Mouse (Mus musculus) testis, postnatal 10 days (tissue): ENCODE results near the gene Ankrd36.
"Not testable (repeated sequence)": the region's sequence is repeated elsewhere in the genome, so short reads cannot be mapped to it uniquely, and the experiment has no call there.

Source experiments
- DNase-seq: peaks from one replicate; pipeline ENCODE4 v3.0.0; 2021; ENCODE audit warnings: low spot score

Ankrd36 gene

GRCm38 (mm10) chr11:5546693-5547092, 22.8 kb upstream of the Ankrd36 start:
- no peak for DNase-seq

DNA sequence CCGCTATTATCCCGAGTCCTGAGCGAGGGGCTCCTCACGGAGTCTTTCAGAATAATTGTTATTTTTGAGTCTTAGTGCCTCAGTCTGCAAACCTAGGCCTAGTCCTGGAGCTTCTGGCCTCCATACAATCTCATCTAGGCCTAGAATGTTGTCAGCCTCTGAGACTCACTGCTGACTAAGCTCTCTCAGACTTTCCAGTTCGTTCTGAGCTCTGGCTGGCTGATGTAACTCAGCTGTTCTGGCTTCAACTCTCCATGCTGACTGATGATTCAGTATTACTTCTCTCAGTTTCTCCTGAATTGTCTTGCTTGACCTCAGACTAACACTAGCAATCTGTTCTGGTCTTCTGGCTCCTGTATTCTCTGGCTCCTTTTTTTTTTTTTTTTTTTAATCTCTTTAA, 18.1 kb upstream of the Ankrd36 start:
- DNase-seq = no peak

DNA sequence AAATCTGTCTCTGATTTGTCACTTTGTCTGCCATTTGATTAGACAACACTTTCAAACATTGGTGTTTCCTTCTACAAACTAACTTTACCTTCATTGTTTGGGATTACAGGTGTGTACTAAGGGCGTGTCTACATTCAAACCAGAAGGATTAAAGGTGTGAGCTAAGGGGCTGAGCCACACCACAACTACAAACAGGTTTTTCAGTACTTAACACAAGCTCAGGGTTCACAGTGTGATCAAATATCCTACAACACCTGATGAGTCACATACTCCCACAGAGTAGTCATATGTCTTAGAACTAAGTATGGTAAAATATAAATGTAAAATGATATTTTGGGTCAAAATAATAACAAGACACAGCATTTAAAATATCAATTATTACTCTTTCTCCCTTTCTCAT, 17.6 kb upstream of the Ankrd36 start:
- DNase-seq = no peak

- DNase-seq = no peak
Observed at GRCm38 (mm10) chr11:5560273-5560672, 9.2 kb upstream of the Ankrd36 start.

- no peak for DNase-seq
Observed at GRCm38 (mm10) chr11:5562625-5563268, 6.7 kb upstream of the Ankrd36 start.

GRCm38 (mm10) chr11:5563898-5564297, 5.6 kb upstream of the Ankrd36 start:
- DNase-seq = peak; percentile 36

DNA sequence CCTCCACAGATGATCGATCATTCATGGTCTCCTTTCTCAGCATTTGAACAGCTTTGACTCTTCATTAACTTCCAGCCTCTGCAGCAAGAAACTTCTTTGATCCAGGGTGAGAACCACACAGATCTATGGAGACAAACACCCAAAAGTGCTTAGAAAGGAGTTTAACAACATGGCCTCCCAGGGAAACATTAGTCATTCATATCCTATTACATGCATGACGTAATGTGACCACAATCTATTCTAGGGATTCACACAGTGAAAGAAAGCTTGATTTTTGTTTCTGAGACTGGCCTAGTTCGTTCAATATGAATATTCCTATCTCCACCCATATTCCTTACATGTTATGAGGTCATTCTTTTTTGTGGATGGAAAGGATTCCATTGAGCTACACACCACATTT, 3.9 kb upstream of the Ankrd36 start:
- no peak for DNase-seq

GRCm38 (mm10) chr11:5566506-5566905, 3.0 kb upstream of the Ankrd36 start:
- DNase-seq = no peak

GRCm38 (mm10) chr11:5567654-5568053, 1.8 kb upstream of the Ankrd36 start:
- DNase-seq = no peak

DNA sequence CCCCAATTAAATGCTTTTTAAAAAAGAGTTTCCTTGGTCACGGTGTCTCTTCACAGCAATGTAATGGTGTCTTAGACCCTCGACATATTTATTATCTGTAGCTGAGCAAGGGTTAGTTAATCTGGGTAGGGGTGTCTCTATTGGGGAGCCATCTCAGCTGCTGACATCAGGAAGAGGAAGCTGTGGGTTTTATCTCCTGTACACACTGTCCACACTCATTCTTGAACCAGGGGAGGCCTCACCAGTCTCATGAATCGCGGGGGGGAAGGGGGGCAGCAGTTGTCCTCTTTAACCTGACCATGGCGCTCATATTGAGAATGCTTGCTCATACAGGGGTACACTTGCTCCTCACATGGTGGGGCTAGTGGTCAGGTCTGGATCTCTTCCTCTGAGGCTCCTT, 1.4 kb upstream of the Ankrd36 start:
- no peak for DNase-seq

- DNase-seq = no peak
Observed at GRCm38 (mm10) chr11:5571856-5572255, 2.4 kb downstream of the Ankrd36 start.

- no peak for DNase-seq
Observed at GRCm38 (mm10) chr11:5573821-5574220, 4.3 kb downstream of the Ankrd36 start.

GRCm38 (mm10) chr11:5575046-5575445, 5.6 kb downstream of the Ankrd36 start:
- no peak for DNase-seq

- peak; percentile 56 for DNase-seq
Observed at GRCm38 (mm10) chr11:5592336-5592735, 22.9 kb downstream of the Ankrd36 start.

DNA sequence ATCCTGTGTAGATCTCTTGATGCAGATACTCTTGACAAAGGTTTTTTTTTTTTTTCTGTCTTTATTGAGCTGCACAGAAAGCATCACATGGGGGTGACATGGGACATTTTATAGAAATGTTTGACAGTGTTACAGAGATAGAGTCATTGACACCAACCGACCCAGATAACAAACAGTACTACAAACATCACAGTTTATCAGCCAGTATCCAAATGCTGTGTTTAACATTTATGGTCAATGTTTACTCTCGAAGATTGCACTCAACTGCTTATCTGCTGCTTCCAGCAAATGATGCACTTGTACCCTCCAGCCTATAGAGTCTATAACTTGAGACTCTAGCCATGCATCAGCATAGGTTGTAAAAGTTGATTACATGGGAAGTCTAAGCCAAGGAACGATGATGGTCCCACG, 25.9 kb downstream of the Ankrd36 start:
- no peak for DNase-seq

DNA sequence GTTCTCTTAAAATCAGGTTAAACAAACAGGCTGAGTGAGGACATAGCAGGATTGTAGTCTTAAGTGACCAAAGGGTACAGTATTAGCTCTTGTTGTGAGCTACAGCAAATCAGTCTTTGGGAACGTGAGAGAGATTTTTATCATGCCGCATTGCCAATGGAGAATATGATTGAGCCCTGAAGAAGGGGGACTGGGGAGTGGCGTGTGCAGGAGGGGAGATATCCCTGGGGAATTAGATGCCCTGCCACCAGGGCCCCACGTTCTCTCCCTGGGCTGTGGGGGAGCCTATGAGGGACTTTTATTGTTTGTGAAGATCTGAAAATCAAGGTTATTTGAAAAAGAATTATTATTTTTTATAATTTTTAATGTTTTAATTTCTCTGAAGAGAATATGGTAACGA, 26.3 kb downstream of the Ankrd36 start:
- no peak for DNase-seq

- DNase-seq = no peak
Observed at GRCm38 (mm10) chr11:5596756-5597155, 27.3 kb downstream of the Ankrd36 start.

DNA sequence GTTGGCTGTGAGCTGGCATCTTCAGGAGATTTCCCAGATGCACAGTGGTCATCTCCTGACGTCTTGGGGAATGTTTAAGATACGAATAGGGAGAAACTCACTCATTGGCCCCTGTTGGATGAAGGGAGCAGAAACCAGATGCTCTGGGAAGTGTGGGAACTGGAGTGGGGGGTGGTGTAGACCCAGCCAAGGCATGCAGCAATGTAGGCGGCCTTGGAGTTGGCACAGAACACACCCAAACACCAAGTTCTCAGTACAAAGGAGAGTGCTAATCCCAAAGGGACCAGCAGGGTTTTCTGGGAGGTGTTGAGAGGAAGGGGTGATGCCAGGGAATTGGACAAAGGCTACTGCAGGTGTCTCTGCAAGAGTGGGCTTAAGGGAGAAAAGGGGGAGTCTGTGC, 35.9 kb downstream of the Ankrd36 start:
- no peak for DNase-seq

GRCm38 (mm10) chr11:5611918-5612317, 42.4 kb downstream of the Ankrd36 start:
- DNase-seq = not testable (repeated sequence)

- DNase-seq = no peak
Observed at GRCm38 (mm10) chr11:5614453-5614852, 45.0 kb downstream of the Ankrd36 start.

- DNase-seq = no peak
Observed at GRCm38 (mm10) chr11:5625101-5625500, 55.6 kb downstream of the Ankrd36 start.

GRCm38 (mm10) chr11:5629033-5629432, 59.5 kb downstream of the Ankrd36 start:
- DNase-seq = peak; percentile 92

DNA sequence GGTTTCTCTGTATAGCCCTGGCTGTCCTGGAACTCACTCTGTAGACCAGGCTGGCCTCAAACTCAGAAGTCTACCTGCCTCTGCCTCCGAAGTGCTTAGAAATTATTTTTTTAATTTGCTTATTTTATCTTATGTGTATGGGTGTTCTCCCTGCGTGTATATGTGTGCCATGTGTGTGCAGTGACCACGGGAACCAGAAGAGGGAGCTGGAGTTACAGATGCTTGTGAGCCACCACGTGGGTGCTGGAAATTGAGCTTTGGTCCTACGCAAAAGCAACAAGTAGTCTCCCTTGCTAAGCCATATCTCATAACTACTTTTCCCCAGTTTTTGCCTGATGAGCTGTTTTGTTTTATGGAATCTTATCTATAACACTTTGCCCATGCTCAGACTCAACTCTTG, 73.6 kb downstream of the Ankrd36 start:
- DNase-seq = no peak

- no peak for DNase-seq
Observed at GRCm38 (mm10) chr11:5650321-5650720, 80.8 kb downstream of the Ankrd36 start.

- no peak for DNase-seq
Observed at GRCm38 (mm10) chr11:5682541-5682940, 113.1 kb downstream of the Ankrd36 start.
